Mouse (Mus musculus): ENCODE data around the gene Ubac2. TPM values are rescaled to one million over a fixed set of nuclear protein-coding genes. Genes with fewer than 3 reads are reported as not detected.

Ubac2 gene
- polyA plus RNA-seq, 2 experiments = 10.1 to 16.4 TPM

GRCm38 (mm10) chr14:121961496-121962127 lies 83.2 kb downstream of the Ubac2 start:
- no peaks in the 10 kb centered on the region for H3K36me3 ChIP-seq (replicated peaks; ENCODE audit: control insufficient read depth, insufficient read depth, low read depth)
- no peak; the same call in 1 of the 2 replicates for ATAC-seq (ENCODE audit: insufficient read depth)

DNA sequence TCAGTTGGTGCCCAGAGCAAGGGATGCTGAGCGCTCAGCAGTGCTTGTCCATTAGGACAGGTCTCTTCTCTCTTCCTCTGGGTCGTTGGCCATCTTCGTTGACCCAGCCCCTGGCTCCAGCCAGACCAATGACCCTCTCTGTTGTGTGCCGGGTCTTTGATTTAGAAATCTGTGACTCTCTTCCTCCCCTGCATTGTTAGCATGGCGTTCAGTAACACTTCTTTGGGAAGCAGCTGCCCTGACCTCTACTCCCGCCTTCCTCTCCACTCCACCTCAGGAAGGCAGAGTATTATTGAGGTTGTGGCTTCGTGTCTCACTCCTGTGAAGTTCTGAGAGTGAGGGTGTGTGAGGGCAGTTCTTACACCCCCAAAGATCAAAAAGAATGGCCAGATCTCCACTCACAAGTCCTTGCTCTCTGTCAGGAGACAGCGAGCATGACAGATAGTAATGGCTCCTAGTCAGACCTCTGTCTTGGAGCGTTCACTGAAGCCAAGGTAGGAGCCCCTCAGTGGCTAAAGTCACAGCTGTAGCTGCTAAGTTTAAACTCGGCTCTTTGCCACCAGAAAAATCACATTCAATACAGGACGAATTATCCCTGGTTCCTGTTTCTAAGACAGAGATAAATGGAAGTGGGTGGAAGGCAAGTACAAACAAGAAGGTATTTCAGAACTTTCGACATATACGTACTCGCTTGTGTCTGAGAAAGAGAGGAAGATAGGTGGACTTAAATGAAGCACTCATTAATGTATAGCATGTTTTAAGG lies 83.9 kb downstream of the Ubac2 start:
- no peaks in the 10 kb centered on the region for H3K27me3 ChIP-seq (ENCODE audit: control insufficient read depth, insufficient read depth, low read length)
- ATAC-seq (ENCODE audit: insufficient read depth) = no peak; the same call in 1 of the 2 replicates
- H3K36me3 ChIP-seq (replicated peaks; ENCODE audit: control insufficient read depth, insufficient read depth, low read depth) = no peaks in the 10 kb centered on the region
- no peak overlapping the region for H3K4me3 ChIP-seq (ENCODE audit: insufficient read depth in 1 of 2, low read depth in 2 of 2, low read length in 2 of 2)
- no peak for DNase-seq (ENCODE audit: low read depth in 3 of 3, low spot score in 3 of 3)
- no peak for TF ChIP-seq CTCF (IDR thresholded peaks at IDR 0.05; ENCODE audit: low read depth)
- no peak for TF ChIP-seq EP300 (IDR thresholded peaks at IDR 0.05; ENCODE audit: low read depth)
- no peak overlapping the region for H3K9ac ChIP-seq (replicated peaks)
- H3K27ac ChIP-seq = no peak overlapping the region
- no peaks in the 10 kb centered on the region for H3K9me3 ChIP-seq (ENCODE audit: control insufficient read depth, low read length)
- peaks cover 0 to 22% of the 10 kb centered on the region in 2 experiments; a peak in 2 of 4 replicates for H3K4me1 ChIP-seq (replicated peaks; ENCODE audit: control insufficient read depth in 2 of 2, insufficient read depth in 2 of 2, low read length in 1 of 2)
- WGBS (ENCODE audit: insufficient replicate concordance) = 56% methylated on average over 14 of the region's 14 CpGs
- no peak overlapping the region for H3K4me2 ChIP-seq (ENCODE audit: low read depth)

More at GRCm38 (mm10) chr14:121961496-121962127, 83.2 kb downstream of the Ubac2 start:
- Histone ChIP-seq H3K9me3 (ENCODE audit: control insufficient read depth, low read length) (no peaks in the 10 kb centered on the region), H3K27ac (no peak overlapping the region), H3K4me1 (replicated peaks; ENCODE audit: control insufficient read depth in 2 of 2, insufficient read depth in 2 of 2, low read length in 1 of 2) (peaks cover 0 to 25% of the 10 kb centered on the region in 2 experiments; a peak in 2 of 4 replicates), H3K4me2 (ENCODE audit: low read depth) (no peak overlapping the region), H3K27me3 (ENCODE audit: control insufficient read depth, insufficient read depth, low read length) (no peaks in the 10 kb centered on the region), H3K9ac (replicated peaks) (no peak overlapping the region), H3K4me3 (ENCODE audit: insufficient read depth in 1 of 2, low read depth in 2 of 2, low read length in 2 of 2) (no peak overlapping the region)
- TF ChIP-seq EP300 (IDR thresholded peaks at IDR 0.05; ENCODE audit: low read depth) (no peak), CTCF (IDR thresholded peaks at IDR 0.05; ENCODE audit: low read depth) (no peak)
- 62% methylated on average over 12 of the region's 12 CpGs for WGBS (ENCODE audit: insufficient replicate concordance)
- no peak for DNase-seq (ENCODE audit: low read depth in 3 of 3, low spot score in 3 of 3)

DNA sequence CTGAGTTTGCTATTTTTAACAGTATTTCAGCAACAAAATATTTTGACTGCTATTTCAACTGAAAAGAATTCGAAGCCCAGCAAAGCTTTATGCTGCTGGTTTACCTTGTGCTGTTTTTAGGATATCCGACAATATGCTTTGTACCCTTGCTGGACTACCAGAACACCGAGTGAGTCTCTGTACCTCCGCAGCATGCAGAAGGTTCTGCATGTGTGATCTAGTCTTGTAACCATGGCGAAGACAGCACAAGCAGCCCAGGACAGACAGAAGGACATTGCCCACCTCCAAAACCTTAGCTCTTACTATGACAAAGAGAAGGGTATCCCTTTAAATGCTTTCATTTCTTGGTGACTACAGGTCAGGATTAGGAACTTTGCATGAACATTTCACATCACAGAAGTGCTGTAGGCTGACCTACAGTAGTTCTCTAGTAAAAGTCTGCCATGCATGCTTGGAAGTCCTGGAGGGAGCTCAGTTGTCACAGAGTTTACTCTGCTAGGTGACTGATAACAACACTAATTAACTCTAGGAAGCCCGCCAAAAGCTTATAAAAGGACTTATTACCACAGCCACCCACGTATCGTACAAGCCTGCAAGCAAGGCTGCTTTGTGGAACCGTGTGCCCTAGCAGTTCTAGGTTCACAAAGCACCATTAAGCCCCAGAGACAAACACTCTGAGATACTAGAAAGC lies 85.0 kb downstream of the Ubac2 start:
- TF ChIP-seq EP300 (IDR thresholded peaks at IDR 0.05; ENCODE audit: low read depth) = no peak
- TF ChIP-seq CTCF (IDR thresholded peaks at IDR 0.05; ENCODE audit: low read depth) = no peak
- no peaks in the 10 kb centered on the region for H3K9me3 ChIP-seq (ENCODE audit: control insufficient read depth, low read length)
- H3K36me3 ChIP-seq (replicated peaks; ENCODE audit: control insufficient read depth, insufficient read depth, low read depth) = no peaks in the 10 kb centered on the region
- no peaks in the 10 kb centered on the region for H3K27me3 ChIP-seq (ENCODE audit: control insufficient read depth, insufficient read depth, low read length)
- no peak for ATAC-seq (ENCODE audit: insufficient read depth)
- WGBS (ENCODE audit: insufficient replicate concordance) = 55% methylated on average over 9 of the region's 9 CpGs
- H3K4me3 ChIP-seq (ENCODE audit: insufficient read depth in 1 of 2, low read depth in 2 of 2, low read length in 2 of 2) = 0 out of 4 replicates have a peak overlapping the region, but pooled peaks of 1 of the 2 experiments have one; percentile 1
- no peak overlapping the region for H3K27ac ChIP-seq
- peaks cover 0 to 22% of the 10 kb centered on the region in 2 experiments; a peak in 2 of 4 replicates for H3K4me1 ChIP-seq (replicated peaks; ENCODE audit: control insufficient read depth in 2 of 2, insufficient read depth in 2 of 2, low read length in 1 of 2)
- DNase-seq (ENCODE audit: low read depth in 3 of 3, low spot score in 3 of 3) = no peak
- no peak overlapping the region for H3K9ac ChIP-seq (replicated peaks)
- H3K4me2 ChIP-seq (ENCODE audit: low read depth) = no peak overlapping the region

DNA sequence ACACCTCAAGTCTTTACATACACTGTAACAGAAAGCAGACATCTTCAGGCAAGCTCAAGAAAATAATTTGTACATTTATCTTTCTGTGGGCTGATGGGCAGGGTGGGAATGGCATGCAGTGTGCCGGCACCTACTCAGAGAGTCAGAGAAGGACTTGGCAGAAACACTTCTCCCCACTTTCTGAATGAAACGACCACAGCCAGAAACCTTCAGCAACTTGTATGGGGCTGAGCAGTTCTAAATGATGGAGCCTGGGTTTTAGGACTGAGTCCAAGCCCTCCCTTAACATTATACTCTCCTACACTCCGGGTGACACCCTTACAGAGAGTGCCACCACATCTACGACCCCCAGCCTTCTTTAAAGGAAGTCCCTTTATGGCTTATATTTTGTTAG lies 85.5 kb downstream of the Ubac2 start:
- Histone ChIP-seq H3K27me3 (ENCODE audit: control insufficient read depth, insufficient read depth, low read length) (no peaks in the 10 kb centered on the region), H3K9ac (replicated peaks) (no peak overlapping the region), H3K4me2 (ENCODE audit: low read depth) (no peak overlapping the region), H3K36me3 (replicated peaks; ENCODE audit: control insufficient read depth, insufficient read depth, low read depth) (no peaks in the 10 kb centered on the region), H3K9me3 (ENCODE audit: control insufficient read depth, low read length) (no peaks in the 10 kb centered on the region), H3K4me3 (ENCODE audit: insufficient read depth in 1 of 2, low read depth in 2 of 2, low read length in 2 of 2) (0 out of 4 replicates have a peak overlapping the region, but pooled peaks of 1 of the 2 experiments have one; percentile 1), H3K4me1 (replicated peaks; ENCODE audit: control insufficient read depth in 2 of 2, insufficient read depth in 2 of 2, low read length in 1 of 2) (peaks cover 0 to 22% of the 10 kb centered on the region in 2 experiments; a peak in 2 of 4 replicates), H3K27ac (no peak overlapping the region)
- no peak for TF ChIP-seq EP300 (IDR thresholded peaks at IDR 0.05; ENCODE audit: low read depth)
- TF ChIP-seq CTCF (IDR thresholded peaks at IDR 0.05; ENCODE audit: low read depth) = no peak
- WGBS (ENCODE audit: insufficient replicate concordance) = 32% methylated on average over 4 of the region's 4 CpGs
- ATAC-seq (ENCODE audit: insufficient read depth) = no peak; the same call in 1 of the 2 replicates
- no peak for DNase-seq (ENCODE audit: low read depth in 3 of 3, low spot score in 3 of 3)
